Mouse (Mus musculus) heart, postnatal 10 days (tissue): ENCODE results near the gene Muc5ac. TPM values are rescaled to one million over a fixed set of nuclear protein-coding genes. Genes with fewer than 3 reads are reported as not detected.
A peak's percentile ranks its signal among the peaks of the same experiment; 100 is the strongest.
"Not testable (repeated sequence)": the region's sequence is repeated elsewhere in the genome, so short reads cannot be mapped to it uniquely, and the experiment has no call there.

Experiments
- DNase-seq, 2 experiments: peaks; one replicate each; pipeline ENCODE4 v3.0.0; 2021
- intact Hi-C: fragments of 180-260 bp; cut with DNase I; formaldehyde crosslinking; loops from one replicate; pipeline ENCODE4 v1.15.1; 2025
- total RNA-seq, 2 experiments: library from RNA; stranded (reverse); gene quantifications; 2 replicates each; pipeline ENCODE4 v1.2.3; 2021

Gene Muc5ac
- not detected for total RNA-seq

DNA sequence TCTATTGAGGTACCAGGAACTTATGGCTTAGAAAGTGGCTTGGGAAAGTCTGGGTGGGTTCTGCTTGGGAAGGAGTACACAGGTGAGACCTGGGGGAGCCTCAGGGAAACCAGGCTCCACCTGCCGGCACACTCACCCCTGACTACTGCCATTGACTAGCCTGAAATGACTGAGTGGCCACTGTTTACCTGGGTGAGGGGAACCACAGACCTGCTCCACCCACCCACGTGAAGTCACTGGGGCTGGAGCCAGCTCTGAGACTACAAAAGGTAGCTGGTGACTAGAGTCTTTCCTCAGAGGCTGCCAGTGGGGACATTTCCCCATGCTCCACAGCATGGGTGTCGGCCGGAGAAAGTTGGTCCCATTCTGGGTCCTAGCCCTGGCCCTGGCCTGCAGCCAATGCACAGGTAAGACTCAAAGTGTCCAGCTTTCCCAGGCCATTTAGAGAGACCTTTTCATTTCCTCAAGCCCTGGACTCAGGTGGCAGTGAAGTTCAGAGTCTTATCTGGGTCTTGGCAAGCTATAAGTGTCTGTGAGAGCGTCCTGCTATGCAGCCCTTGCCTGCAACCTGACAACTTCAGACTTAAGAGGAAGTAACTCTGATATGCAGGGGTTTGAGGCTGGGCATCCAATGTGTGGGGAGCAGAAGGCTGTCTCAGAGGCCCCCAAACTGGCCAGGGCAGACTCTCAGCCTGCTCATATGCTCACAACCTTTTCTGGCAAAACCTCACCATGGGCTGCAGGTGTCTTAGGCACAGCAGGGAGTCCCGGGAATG is at the start of gene Muc5ac:
Gene Muc5ac (plus strand): TSS at position 296 of the 776 bp plus-strand sequence.
- no peak for DNase-seq
- intact Hi-C loops: no loop called here

DNA sequence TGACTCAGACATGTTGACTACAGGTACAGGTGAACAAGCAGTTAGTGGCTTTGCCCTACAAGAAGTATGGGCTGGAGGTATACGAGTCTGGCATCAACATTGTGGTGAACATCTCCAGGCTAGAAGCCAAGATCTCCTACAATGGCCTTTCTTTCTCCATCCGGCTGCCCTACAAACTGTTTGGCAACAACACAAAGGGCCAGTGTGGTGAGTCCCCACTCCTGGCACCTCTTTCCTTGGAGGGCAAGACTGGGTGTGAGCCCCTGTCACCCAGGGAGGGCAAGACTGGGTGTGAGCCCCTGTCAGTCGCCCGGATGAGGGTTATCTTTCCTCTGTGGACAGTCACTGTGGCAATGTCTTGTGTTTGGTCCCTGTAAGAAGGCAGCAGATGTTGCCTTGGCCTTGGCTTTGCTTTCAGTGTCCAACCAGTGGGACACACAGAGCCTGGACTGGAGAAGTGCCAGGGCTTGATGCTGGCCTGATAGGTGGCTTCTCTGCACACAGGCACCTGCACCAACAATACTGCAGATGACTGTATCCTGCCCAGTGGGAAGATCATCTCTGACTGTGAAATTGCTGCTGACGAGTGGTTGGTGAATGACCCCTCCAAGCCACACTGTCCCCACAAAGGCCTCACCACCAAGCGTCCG is 41.2 kb upstream of the Muc5ac start:
- no peak for DNase-seq
- intact Hi-C loops: no loop called here

DNA sequence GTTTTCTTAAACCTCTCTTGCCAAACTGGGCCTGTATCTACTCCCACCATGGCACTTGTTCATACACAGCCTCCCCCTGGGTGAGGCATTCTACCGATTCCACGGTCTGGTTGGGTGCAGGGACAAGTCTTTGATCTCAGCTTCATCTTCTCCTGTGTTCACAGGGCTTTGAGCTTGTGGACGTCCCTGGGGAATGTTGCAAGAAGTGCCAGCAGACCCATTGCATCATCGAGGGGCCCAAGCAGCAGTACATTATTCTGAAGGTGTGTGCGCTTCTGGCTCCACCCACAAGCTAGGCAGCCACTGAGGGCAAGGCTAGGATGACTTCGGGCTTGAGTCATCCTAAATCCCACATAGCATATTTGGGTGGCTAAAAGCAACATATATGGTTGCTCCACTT is 36.3 kb upstream of the Muc5ac start:
- no peak for DNase-seq
- intact Hi-C loops: no loop called here

DNA sequence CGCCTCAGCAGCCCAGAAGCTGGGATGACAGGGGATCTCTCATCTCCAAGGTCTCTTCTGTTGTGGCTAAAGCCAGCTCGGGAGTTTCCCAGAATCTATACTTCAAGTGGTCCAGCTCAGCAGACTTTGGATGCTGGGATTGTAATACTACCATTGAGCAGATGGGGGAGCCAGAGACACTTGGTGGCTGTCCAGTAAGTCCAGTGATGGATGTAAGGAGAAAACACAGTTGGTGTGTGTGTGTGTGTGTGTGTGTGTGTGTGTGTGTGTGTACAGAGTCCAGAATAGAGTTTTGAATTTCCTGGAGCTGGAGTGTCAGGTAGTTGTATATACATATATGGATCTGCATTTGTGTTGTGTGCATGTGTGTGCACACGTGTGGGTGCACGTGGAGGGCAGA is 32.9 kb upstream of the Muc5ac start:
- DNase-seq: peak; percentile 71 to 83
- intact Hi-C loops: loop anchor here (1.0 kb wide), 1 partner anchor 169 kb away; no protein-coding TSS in a partner anchor

DNA sequence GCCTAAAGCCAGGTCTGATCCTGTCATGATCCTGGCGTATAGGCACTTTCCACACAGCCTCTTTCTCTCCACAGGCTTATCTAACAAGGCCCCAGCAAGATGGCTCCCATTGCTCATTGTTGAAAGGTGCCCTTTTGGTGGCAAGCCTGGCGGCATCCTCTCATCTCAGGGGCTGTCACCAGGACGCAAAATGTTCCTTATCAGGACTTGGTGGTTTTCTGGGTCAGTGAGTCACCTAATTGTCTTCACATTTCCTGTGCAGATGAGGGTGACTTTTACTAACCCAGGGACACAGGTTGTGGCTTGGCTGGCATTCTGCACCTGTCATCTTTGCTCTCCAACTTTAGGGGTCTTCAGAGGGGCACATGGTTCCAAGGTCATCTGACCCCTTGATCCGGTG is 30.5 kb upstream of the Muc5ac start:
- intact Hi-C loops: no loop called here
- no peak for DNase-seq

DNA sequence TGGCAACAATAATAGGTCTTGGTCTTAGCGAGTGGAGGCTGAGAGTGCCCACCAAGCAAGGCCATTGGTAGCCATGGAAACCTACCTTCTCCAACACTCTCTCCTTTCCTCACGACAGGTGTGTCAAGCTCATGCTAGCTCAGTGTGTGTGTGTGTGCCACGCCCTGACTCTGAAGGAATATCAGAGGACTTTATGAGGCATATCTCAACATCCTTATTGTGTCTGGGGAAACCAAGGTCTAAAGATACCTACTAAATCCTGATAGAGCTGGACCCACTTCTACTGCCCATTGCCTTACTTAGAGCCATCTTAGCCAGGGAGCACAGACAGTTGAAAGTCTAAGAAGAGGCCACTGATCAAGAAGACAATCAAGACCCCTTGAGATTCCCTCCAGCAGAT is 18.3 kb upstream of the Muc5ac start:
- intact Hi-C loops: loop anchor here (5.0 kb wide), 1 partner anchor 162 kb away; no protein-coding TSS in a partner anchor
- no peak for DNase-seq

DNA sequence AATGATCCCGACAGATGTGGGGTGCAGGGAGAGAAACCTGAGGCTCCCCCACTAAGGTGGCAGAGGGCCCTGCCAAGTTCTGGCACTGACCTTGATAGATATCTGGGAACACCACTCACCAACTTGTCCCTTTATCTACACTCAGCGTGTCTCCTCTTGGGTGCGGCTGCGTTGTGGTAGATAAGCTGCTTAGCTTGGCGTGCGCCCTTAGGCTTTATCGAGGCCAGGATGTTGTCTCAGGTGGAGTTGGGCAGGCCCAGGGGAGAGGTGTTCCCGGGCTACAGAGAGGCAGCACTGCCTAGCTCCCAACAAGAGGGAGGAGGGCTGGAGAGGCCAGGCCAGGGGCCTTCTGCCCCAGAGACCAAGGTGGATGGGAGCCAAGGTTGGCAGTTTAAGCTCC is 17.8 kb upstream of the Muc5ac start:
- intact Hi-C loops: loop anchor here (5.0 kb wide), 1 partner anchor 161 kb away; no protein-coding TSS in a partner anchor
- DNase-seq: peak; percentile 4 to 9

DNA sequence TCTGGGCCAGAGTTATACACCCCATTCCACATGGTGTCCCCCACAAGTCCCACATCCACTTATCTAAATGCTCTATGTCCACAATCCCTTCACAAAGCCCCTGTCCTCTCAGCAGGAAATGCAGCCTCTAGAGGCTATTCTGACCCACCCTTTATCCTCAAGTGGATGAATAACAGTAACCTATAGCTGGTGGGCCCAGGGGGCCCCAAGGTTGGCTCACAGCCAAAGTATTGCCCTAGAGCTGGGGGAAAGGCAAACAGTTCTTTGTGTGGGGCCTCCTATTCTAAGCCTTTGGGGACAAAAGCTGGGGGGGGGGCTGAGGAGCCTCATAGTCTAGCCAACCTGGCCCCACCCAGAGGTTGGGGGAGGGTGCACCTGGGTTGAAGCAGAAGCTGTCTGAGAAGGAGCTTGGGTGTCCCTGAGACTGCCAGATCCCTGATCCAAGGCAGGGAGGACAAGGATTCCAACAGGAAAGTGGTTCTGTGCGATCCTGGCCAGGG is 16.7 kb upstream of the Muc5ac start:
- intact Hi-C loops: loop anchor here (5.0 kb wide), 1 partner anchor 160 kb away; no protein-coding TSS in a partner anchor
- no peak for DNase-seq

DNA sequence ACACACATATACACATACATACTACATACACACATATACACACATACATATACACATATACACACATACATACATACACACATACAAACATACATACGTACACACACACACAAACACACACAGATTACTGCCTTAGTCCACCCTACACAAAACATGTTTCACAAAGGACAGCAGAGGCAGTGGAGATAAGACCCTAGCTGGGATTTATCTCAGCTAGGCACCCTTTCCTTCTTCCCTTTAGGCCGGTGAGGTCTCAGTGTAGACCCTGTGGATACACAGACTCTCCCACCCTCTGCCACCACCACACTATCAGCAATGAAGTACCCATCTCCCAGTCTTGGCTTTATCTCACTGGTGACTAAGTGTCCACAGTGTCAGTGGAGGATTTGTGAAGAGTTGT is 13.9 kb upstream of the Muc5ac start:
- no peak for DNase-seq
- intact Hi-C loops: loop anchor here (5.0 kb wide), 1 partner anchor 157 kb away; no protein-coding TSS in a partner anchor

DNA sequence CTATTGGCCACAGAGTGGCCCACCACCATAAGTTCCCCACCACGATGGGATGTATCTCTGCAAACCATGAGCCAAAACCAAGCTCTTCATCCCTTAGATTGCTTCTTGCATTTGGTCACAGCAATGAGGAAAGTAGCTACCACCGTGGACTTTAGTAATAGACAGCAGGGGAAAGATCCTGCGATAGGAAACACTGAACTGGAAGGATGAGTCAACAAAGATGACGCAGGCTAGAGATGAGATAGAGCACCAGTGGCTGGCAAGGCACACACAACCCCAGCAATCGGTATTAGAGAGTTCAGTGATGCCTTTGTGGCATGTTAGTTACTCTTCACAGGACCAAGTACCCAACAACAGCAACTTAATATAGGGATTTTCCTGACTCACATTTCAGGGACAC is 12.6 kb upstream of the Muc5ac start:
- no peak for DNase-seq
- intact Hi-C loops: no loop called here

DNA sequence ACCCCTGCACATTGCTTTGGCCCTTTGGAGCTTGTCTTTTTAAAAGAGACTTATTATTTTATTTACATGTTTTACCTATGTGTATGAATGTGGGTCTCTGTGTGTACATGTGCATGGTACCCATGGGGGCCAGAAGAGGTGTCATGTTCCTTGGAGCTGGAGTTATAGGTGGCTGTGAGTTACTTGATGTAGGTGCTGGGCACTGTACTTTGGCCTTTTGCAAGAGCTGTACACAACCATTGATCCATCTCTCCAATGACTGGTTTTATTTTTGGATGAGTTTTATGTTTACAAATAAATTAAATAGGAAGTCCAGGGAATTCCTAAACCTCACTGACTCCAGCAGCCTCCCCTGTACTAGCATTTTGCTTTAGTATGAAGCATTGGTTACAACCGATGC is 5.5 kb downstream of the Muc5ac start:
- intact Hi-C loops: no loop called here
- no peak for DNase-seq

DNA sequence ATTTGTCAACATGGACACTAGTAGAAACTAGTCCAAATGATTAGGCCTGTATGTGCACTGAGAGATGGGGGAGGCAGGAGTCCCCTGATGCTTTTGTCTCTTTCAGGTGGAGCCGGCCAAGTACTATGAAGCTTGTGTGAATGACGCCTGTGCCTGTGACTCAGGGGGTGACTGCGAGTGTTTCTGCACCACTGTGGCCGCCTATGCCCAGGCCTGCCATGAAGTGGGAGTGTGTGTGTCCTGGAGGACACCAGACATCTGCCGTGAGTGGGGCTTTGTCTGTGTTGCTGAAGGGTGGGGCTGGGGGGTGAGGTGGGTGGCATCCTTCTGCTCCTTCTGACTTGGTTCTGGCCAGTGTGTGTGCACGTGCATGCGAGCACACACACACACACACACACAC is 14.4 kb downstream of the Muc5ac start:
- intact Hi-C loops: no loop called here
- no peak for DNase-seq

DNA sequence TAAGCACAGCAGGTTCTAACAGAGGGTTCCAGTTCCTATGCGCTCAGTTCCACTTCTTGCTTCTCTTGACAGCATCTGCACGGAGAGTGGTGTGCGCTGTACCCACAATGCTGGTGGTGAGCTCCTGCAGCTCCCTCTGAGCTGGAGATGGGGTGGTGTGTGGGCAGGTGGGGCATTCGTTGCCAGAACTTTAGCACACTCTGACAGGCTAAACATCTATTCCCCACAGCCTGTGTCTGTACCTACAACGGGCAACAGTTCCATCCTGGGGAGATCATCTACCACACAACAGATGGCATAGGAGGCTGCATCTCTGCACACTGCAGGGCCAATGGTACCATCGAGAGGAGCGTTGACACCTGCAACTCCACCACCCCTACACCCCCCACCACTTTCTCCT is 16.6 kb downstream of the Muc5ac start:
- no peak for DNase-seq
- intact Hi-C loops: no loop called here

DNA sequence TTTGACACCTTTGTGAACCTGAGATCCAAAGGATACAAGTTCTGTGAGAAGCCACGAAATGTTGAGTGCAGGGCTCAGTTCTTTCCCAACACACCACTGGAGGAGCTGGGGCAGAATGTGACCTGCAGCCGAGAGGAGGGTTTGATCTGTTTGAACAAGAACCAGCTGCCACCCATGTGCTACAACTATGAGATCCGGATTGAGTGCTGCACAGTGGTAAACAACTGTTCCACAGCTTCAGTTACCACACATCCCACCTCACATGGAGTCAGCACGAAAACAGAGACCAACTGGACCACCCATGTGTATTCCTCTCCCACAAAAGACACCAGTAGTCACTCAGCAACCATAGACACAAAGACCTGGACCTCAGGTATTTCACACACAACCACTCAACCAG is 19.1 kb downstream of the Muc5ac start:
- not testable (repeated sequence) for DNase-seq

DNA sequence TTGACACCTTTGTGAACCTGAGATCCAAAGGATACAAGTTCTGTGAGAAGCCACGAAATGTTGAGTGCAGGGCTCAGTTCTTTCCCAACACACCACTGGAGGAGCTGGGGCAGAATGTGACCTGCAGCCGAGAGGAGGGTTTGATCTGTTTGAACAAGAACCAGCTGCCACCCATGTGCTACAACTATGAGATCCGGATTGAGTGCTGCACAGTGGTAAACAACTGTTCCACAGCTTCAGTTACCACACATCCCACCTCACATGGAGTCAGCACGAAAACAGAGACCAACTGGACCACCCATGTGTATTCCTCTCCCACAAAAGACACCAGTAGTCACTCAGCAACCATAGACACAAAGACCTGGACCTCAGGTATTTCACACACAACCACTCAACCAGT is 21.2 kb downstream of the Muc5ac start:
- DNase-seq, intact Hi-C loops: not testable (repeated sequence)

More for the DNA sequence above, 19.1 kb downstream of the Muc5ac start:
- intact Hi-C loops: not testable (repeated sequence)

DNA sequence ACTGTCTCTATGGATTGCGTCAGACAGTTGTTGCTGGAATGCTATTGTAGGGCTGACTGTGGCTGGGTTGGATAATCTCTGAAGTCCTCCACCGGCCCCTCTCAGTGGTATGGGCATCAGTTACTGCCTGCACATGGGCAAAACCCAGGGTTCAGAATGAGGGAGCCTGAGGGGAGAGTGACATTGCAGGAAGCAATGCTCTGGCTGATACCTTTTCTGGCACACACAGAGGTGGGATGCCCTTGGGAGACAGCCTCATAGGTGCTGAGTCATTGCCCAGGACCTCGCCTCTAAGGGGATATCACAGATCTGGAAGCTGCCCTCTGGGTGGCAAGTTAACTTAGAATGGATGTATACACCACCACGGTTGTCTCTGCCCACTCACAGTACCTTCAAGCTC is 24.5 kb downstream of the Muc5ac start:
- intact Hi-C loops: no loop called here
- DNase-seq: no peak

DNA sequence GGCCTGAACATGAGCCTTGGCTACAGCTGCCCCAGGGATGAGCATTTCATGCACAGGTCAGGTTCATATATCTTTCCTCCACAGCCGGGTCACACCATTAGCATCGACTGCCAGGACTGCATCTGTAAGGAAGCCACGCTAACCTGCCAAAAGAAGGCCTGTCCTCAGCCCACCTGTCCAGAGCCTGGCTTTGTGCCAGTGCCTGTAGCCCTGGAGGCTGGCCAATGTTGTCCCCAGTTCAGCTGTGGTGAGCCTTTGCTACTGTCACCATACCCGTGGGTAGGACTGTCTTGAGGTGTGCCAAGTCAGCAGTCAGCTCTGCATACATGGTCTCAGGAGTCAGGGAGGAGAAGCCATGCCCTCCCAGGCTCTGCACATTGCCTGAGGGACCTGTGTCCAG is 26.6 kb downstream of the Muc5ac start:
- intact Hi-C loops: no loop called here
- DNase-seq: no peak

DNA sequence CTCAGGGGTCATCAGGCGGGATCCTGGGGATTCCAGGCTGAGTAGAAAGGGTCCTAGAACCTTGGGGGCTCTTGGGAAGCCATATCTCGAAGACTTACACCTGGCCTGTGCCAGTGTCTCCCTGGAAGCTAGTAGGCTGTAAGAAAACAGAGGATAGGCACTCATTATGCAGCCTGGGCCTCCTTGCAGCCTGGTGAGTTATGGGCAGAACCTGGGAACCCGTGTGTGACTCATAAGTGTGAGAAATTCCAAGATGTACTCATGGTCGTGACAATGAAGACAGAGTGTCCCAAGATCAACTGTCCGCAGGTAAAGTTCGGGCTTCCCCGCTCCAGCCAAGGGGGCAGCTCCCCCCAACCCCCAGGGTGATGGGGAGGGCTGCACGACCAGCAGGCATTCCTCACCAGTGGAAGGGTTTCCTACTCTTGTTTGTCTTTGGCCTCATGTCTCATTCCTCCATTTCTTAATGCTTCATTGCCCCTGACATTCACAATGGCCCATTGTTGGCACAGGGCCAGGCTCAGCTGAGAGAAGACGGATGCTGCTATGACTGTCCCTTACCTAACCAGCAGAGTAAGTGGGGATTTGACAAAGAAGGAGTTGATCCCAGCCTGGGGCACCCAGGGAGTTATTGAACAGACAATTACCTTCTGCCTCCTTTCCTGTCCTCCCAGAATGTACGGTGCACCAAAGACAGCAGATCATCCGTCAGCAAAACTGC is 28.7 kb downstream of the Muc5ac start:
- intact Hi-C loops: no loop called here
- peak in 1 of 2 experiments; percentile 14 for DNase-seq

DNA sequence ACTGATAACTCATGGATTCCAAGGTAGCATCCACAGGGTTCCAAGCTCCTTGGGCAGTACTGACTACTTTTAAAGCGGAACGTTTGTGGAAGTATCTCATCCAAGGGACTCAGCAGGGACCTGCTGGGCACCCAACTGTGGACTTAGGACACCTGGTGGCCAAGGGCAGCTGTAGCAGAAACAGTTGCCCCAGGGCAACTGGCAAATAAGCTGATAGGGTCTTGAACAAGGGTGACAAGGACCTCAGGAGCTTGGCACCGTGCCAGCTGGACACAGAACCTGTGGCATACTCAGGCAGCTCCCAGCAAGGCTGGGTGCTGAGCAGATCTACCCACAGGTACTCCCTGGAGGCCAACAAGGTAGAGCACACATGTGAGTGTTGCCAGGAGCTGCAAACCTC is 29.5 kb downstream of the Muc5ac start:
- DNase-seq: no peak

DNA sequence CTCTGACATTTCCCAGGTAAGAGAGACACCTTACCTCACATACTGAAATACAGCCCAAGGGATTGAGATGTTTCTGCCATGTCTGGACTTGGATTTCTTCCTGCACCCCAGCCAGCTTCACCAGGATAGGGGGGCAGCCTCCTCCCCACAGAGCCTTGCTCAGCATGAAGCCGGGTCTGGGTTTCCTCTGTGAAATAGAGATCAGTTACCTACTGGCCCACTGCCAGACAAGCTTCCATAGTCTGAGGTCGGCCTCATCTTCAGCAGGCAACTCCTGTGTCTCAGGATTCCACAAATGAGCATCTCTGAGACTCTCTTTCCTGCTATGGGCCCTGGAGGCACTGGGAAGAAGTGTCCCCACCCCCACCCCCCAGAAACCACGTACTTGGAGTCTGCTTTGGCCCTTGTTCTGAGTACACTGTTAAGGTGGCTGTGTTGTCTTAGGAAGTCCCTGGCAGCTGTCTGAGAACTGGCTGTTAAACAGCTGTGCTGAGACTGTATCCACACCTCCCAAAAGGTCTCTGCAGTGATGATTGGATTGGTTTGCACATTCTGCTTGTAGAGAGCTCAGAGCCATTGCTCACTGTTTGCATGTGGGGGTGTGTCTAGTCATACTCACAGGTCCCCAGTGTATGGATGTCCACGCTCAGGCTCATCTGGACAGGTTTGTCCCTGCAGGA is 34.0 kb downstream of the Muc5ac start:
- intact Hi-C loops: no loop called here

More for the DNA sequence above, 29.5 kb downstream of the Muc5ac start:
- intact Hi-C loops: no loop called here

DNA sequence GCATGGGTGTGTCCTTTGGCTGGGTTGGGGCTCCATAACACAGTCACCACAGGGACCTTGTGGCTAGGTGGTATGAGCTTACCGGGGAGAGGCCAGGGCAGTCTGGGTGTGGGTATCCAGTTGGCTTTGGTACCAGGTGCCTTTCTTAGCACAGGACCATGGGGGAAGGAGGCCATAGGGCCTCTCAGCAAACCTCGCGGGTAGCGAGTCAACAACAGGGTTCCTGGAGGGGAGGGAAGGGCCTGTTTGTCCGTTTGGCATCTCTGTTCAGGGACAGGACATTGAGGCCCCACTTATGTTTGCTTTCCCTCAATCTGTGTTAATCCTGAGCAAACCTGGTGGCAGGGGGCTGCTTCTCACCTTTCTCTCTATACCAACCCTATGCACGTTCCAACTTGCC is 34.9 kb downstream of the Muc5ac start:
- no peak for DNase-seq
- intact Hi-C loops: no loop called here

More for the DNA sequence above, 34.0 kb downstream of the Muc5ac start:
- DNase-seq: no peak
